Comparison of ENCODE assay signal across 8 mouse cellular contexts in the genomic region with DNA sequence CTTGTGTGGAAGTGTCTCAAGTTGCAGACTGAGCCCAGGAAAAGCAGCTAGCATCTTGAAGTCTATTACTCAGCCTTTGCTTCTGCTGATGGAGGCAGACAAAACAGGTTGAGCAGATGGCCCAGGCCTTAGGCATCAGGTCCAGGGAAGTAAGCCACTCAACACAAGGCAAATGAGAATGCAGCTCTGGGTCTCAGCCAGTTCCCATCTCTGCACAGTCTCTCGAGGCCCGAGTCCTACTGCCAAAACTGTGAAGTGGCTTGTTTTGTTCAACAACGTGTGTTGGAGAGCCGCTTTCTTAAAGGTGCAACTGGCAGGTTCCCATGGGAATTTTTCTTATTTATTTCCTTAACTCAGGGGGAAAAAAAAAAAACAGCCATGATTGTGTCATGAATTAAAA.
DNase-seq lines count a peak whose midpoint lies in the region; ATAC-seq lines count a peak whose summit lies in the region.

No protein-coding gene starts in this region.

- ATAC-seq in erythroblast, adult 5-6 weeks (replicated peaks; ENCODE audit: low FRiP score, poor library complexity, severe bottlenecking): no peak

- intact Hi-C loops in heart, postnatal 10 days (cut with DNase I): no loop called here
- intact Hi-C loops in heart, postnatal 36 days (cut with DNase I): no loop called here
- intact Hi-C loops in left cerebral cortex, postnatal 10 days (cut with DNase I): no loop called here

- DNase-seq in heart, postnatal 10 days: peak; percentile 18 to 30
- no peak for DNase-seq in heart, postnatal 36 days
- DNase-seq in frontal cortex, adult 2 months (ENCODE audit: extremely low spot score in 1 of 2, low spot score in 1 of 2): peak; percentile 39 to 75
- peak; percentile 46 for DNase-seq in left cerebral cortex, postnatal 10 days (ENCODE audit: extremely low spot score in 1 of 2, low spot score in 2 of 2)
- peak; percentile 60 to 61 for DNase-seq in right cerebral cortex, postnatal 36 days (ENCODE audit: low spot score in 2 of 2)
- DNase-seq in liver: no peak
- DNase-seq in ovary, adult 18-20 months (ENCODE audit: low spot score): no peak

Comparison
In these comparisons a context has a peak if more than half of its experiments do, and no peak if none do; other contexts are left out.
1. DNase-seq: peak in heart, postnatal 10 days (2 of 2), frontal cortex, adult 2 months (2 of 2), left cerebral cortex, postnatal 10 days (2 of 2) and right cerebral cortex, postnatal 36 days (2 of 2); none in heart, postnatal 36 days (0 of 2), liver (single experiment) and ovary, adult 18-20 months (single experiment).